Mouse (Mus musculus) bone marrow, adult 2 months (tissue): ENCODE results near the gene Usp48. TPM values are rescaled to one million over a fixed set of nuclear protein-coding genes. Genes with fewer than 3 reads are reported as not detected.

ENCODE experiments used
- H3K27ac ChIP-seq: fragments of 200-500 bp; 2 replicates; pipeline ENCODE4 v1.5.1; 2012; ENCODE audit warnings: low read depth, mild to moderate bottlenecking, control low read depth, inconsistent platforms, low read length; ENCODE audit not compliant: control insufficient read depth, poor library complexity, insufficient read depth
- H3K4me1 ChIP-seq: fragments of 200-500 bp; 2 replicates; pipeline ENCODE4 v1.6.1; 2011; ENCODE audit warnings: low read length; ENCODE audit not compliant: control insufficient read depth, insufficient read depth
- H3K4me3 ChIP-seq: fragments of 200-500 bp; replicated peaks from 2 replicates; pipeline ENCODE3; 2011; ENCODE audit warnings: mild to moderate bottlenecking, low read depth, low read length, control low read depth; ENCODE audit not compliant: control insufficient read depth
- CTCF ChIP-seq: fragments of 200-500 bp; IDR thresholded peaks from 2 replicates; pipeline ENCODE4 v1.5.1; 2011; ENCODE audit warnings: low read length, control low read depth; ENCODE audit not compliant: control insufficient read depth, insufficient read depth
- POLR2A ChIP-seq: fragments of 200-500 bp; IDR thresholded peaks from 2 replicates; pipeline ENCODE4 v1.6.1; 2011; ENCODE audit warnings: low read depth, mild to moderate bottlenecking, control low read depth, low read length, borderline replicate concordance; ENCODE audit not compliant: control insufficient read depth
- WGBS: fragments of 180-500 bp; shearing (Covaris S2); methylation state at CpG from one replicate; pipeline ENCODE4 v1.1.7; 2018; 5-methylcytosine and 5-hydroxymethylcytosine counted together
- polyA plus RNA-seq: library from polyadenylated mRNA; stranded (reverse); fragments of >200 nt; gene quantifications from 2 replicates; pipeline ENCODE4 v1.2.4, GENCODE M21; 2011; ENCODE audit warnings: low replicate concordance; ENCODE audit not compliant: missing spikeins, insufficient read depth, insufficient read length

Gene Usp48
- polyA plus RNA-seq, 1 experiment, result 168 TPM

DNA sequence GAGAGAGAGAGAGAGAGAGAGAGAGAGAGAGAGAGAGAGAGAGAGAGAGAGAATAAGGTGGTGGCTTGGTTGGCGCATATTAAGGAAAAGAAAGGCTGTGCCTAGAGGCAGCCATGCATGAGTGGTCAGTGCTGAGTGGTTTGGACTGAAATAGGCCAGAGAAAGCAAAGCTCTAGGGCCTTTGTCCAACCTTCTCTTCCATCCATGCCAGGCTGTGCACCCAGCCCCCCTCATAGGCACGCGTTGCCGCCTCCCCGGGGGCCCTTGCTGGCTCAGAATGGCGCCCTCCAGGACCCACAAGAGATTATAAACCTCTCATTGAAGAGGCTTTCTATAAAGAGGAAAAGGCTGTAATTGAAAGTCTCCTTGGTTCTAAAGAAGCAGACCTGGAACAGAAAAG lies 68.0 kb downstream of the Usp48 start:
- H3K27ac ChIP-seq, result no peak overlapping the region
- 74% methylated on average over 6 of the region's 6 CpGs for WGBS
- TF ChIP-seq CTCF (no peak), POLR2A (no peak)
- H3K4me1 ChIP-seq, result no peaks in the 10 kb centered on the region
- H3K4me3 ChIP-seq, result no peak overlapping the region

DNA sequence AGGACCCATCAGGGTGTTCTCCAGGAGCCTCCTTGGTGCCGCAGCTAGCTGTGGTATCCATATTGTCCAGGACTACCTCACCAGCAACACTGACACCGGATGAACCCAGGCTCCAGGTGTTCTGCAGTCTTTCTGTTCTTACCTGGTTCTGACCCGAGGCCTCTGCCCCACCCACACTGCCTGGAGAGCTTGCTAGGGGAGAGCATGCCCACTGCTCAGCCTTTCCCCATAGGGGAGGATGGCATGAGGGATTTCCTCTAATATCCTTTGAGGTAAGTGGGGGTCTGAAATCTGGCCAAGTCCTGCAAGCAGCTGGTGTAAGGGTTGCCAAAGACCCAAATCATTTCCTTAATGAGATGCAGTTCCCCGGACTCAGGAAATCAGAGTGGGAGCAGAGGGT lies 69.9 kb downstream of the Usp48 start:
- WGBS, result 45% methylated on average over 4 of the region's 4 CpGs
- H3K4me3 ChIP-seq, result no peak overlapping the region
- TF ChIP-seq CTCF (no peak), POLR2A (no peak)
- no peaks in the 10 kb centered on the region for H3K4me1 ChIP-seq
- H3K27ac ChIP-seq, result no peak overlapping the region

DNA sequence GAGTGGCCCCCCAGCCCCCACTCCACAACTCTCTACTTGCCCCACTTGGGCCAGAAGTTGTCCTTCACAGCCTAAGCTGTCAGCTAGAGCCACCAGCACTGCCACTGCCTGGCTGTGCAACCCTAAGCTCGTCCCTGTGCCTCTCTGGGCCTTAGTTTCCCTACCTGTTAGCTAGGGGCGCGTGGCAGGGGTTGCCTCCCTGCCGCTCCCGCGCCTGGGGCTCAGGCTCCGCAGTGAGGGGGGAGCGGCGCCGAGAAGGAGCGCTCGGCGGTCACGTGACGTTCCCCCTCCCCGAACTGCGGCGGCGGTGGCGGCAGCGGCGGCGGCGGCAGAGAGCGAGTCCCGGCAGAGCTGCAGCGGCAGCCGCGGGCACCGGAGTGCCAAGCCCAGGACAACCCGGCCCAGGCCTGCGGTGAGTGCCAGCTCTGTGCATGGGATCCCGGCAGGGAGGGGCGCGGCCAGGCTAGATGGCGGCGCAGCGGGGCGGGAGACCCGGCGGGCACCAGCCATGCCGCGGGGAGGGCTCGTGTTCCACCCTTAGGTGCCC lies 71.0 kb downstream of the Usp48 start, which contains the start of gene Rap1gap:
Gene Rap1gap, plus strand, starts transcription at position 294 of the 547 bp plus-strand sequence.
- Histone ChIP-seq H3K4me1 (no peaks in the 10 kb centered on the region), H3K27ac (no peak within 1 kb of the TSS), H3K4me3 (no peak within 1 kb of the TSS)
- TF ChIP-seq CTCF (no peak), POLR2A (no peak)
- WGBS, result 2% methylated on average over 39 of the region's 44 CpGs

DNA sequence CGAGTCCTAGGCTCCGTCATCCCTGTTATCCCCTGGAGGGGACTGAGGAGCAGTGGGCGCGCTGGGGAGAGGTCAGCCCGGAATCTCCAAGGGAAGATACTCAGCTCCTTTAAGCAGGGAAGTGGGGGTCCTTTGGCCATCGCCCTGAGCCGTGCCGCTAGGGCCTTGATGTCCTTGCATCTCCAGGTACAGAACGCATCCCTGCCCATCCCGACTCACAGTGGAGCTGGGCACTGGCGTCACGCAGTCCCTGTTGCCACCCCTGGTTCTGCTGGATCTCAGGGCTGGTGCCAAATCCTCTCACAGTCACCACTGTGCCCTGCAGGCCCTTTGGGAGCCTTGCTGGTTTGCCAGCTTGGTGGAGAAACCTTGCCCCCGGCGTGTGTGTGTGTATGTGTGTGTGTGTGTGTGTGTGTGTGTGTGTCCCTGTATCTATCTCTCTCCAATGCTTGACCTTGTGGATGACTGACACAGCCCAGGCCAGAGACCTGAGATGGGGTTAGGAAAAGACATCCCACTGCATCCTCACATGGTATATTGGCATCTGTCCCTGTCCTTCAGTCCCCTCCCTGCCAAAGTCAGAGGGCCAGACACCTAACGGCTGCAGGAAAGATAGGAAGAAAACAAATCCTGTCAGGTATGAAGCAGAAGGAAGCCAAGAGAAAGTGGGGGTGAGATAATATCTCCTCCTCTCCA lies 71.6 kb downstream of the Usp48 start:
- WGBS, result 28% methylated on average over 15 of the region's 15 CpGs
- no peak overlapping the region for H3K4me3 ChIP-seq
- no peak overlapping the region for H3K27ac ChIP-seq
- H3K4me1 ChIP-seq, result no peaks in the 10 kb centered on the region
- TF ChIP-seq CTCF (no peak), POLR2A (no peak)

DNA sequence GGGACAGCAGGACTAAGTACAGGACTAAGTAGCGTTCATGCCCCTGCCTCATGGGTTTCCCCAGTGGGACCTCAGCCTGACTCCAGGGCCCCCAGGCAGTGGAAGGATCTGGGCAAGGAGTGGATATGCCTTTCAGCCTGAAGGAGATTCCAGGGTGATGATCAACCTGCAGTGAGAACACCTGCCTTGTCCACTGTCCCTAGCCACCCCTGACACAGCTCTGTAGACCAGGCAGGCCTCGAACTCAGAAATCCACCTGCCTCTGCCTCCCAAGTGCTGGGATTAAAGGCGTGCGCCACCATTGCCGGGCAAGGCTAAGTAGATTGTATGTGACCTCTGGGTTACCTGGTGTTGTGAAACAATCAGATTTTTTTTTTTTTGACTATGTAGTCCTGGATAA lies 72.2 kb downstream of the Usp48 start:
- Histone ChIP-seq H3K4me3 (no peak overlapping the region), H3K27ac (no peak overlapping the region), H3K4me1 (no peaks in the 10 kb centered on the region)
- WGBS, result 89% methylated on average over 5 of the region's 5 CpGs
- TF ChIP-seq CTCF (no peak), POLR2A (no peak)

DNA sequence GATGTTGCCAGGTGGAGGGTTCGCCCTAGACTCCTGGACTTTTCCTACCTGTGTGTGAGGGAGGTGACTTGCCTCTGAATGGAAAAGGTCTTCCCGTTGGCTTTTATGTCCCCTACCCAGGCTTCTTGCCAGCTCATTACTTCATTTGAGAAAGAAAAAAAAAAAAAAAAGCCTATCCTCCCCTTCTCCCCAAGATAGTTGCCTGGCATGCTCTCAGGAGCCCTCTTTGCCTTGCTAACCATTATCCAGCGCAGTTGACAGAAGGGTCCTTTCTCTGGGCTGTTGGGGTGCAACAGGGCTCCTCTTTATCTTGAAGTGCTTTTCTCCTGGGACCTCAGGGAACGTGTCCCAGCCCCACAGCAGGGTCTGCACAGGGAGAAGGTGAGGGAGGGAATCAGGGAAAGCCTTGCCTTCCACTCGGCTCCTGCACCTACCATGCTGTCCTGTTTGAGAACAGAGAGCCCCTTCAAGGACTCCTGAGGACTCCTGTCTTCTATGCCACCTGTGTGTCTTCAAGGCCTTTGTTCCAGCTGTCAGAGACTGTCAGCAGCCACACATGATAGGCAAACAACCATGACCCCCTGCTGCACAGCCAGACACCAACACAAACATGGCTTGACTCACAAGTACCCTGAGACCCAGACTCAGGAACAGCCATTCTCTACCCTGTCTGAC lies 72.9 kb downstream of the Usp48 start:
- TF ChIP-seq POLR2A (no peak), CTCF (no peak)
- Histone ChIP-seq H3K4me3 (no peak overlapping the region), H3K27ac (no peak overlapping the region), H3K4me1 (no peaks in the 10 kb centered on the region)
- 64% methylated on average over 5 of the region's 5 CpGs for WGBS

DNA sequence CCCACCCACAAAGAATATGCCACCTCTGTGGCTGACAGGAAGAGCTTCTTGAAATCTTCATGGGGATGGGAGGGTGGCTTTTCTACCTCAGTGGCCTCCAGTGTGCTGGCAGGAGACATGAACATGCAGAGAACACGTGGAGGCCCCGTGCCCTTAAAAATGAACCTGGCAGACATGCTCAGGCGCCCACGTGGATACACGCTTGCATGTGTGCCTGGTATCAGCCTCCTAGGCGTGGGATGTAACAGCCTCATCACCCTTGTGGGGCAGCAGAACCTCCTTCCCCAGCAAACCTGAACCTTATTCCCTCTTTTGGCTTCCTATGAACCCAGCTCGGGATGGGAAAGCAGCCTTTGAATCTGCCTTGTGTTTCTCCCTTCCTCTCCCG lies 73.4 kb downstream of the Usp48 start:
- Histone ChIP-seq H3K4me1 (no peaks in the 10 kb centered on the region), H3K27ac (no peak overlapping the region), H3K4me3 (no peak overlapping the region)
- TF ChIP-seq CTCF (no peak), POLR2A (no peak)
- WGBS, result 54% methylated on average over 8 of the region's 8 CpGs

DNA sequence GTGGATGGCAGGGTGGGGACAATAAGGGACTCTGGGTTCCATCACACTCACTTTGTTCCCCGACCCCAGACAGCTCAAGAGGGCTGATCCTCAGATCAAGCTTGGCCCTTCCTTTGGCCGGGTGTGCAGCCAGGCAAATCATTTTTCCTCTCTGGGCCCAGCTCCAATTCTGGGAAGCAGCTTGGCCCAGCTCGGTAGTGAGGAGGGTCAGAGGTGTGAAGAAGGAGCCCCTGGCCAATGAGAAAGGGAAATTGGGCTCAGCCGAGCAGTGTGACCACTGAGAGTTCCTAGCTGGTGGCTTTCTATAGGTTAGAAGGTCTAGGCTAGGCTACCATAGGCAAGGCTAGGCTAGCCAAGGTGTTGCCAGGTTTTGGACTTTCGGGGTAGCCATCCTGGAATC lies 74.2 kb downstream of the Usp48 start:
- Histone ChIP-seq H3K4me1 (no peaks in the 10 kb centered on the region), H3K4me3 (no peak overlapping the region), H3K27ac (no peak overlapping the region)
- WGBS, result 58% methylated on average over 5 of the region's 5 CpGs
- TF ChIP-seq POLR2A (no peak), CTCF (no peak)
